Comparison of ENCODE assay signal across 7 mouse cellular contexts in genomic region chr8:95676631-95677030, GRCm38 (mm10). TPM values are rescaled to one million over a fixed set of nuclear protein-coding genes. Genes with fewer than 3 reads are reported as not detected.
DNase-seq lines count a peak whose midpoint lies in the region; ATAC-seq and TF ChIP-seq lines count a peak whose summit lies in the region.

Gene Ndrg4 (plus strand): TSS chr8:95676980.

- DNase-seq in testis, postnatal 14 days (ENCODE audit: low spot score): no peak
- DNase-seq in midbrain, embryonic 10.5 days (ENCODE audit: low spot score): no peak
- no peak for DNase-seq in urinary bladder, adult 18-20 months (ENCODE audit: low spot score in 2 of 2)
- no peak for DNase-seq in right cerebral cortex, postnatal 14 days

- peaks cover 6% of the 10 kb centered on the region; the same call in 1 of the 2 replicates for H3K4me1 ChIP-seq in testis, adult 2 months (ENCODE audit: control insufficient read depth, insufficient read depth, low read length)
- H3K4me1 ChIP-seq in embryonic fibroblast, embryonic 13.5 days (ENCODE audit: control insufficient read depth, insufficient read depth, low read length): no peaks in the 10 kb centered on the region
- H3K4me1 ChIP-seq in hindbrain, embryonic 15.5 days (replicated peaks): peaks cover 40% of the 10 kb centered on the region
- peaks cover 18% of the 10 kb centered on the region for H3K4me1 ChIP-seq in midbrain, embryonic 10.5 days

- peak within 1 kb of the TSS; percentile 79 for H3K9ac ChIP-seq in hindbrain, embryonic 15.5 days

- no peak for TF ChIP-seq POLR2A in testis, adult 2 months (IDR thresholded peaks at IDR 0.05; ENCODE audit: control insufficient read depth, low read depth, low read length)
- TF ChIP-seq POLR2A in embryonic fibroblast, embryonic 13.5 days (IDR thresholded peaks at IDR 0.05; ENCODE audit: low read depth, low read length): no peak

- no peaks in the 10 kb centered on the region for H3K36me3 ChIP-seq in testis, adult 2 months (ENCODE audit: control insufficient read depth, insufficient read depth, low read length)
- H3K36me3 ChIP-seq in hindbrain, embryonic 15.5 days: no peaks in the 10 kb centered on the region
- no peaks in the 10 kb centered on the region for H3K36me3 ChIP-seq in midbrain, embryonic 10.5 days

- peak within 1 kb of the TSS; percentile 72 for H3K4me3 ChIP-seq in testis, adult 2 months (ENCODE audit: control insufficient read depth, low read depth, low read length)
- H3K4me3 ChIP-seq in embryonic fibroblast, embryonic 13.5 days (ENCODE audit: insufficient read depth, low read length): peak within 1 kb of the TSS; percentile 31
- H3K4me3 ChIP-seq in hindbrain, embryonic 15.5 days: peak within 1 kb of the TSS; percentile 83
- H3K4me3 ChIP-seq in midbrain, embryonic 10.5 days: peak within 1 kb of the TSS; percentile 69

- peak within 1 kb of the TSS; percentile 80 for H3K4me2 ChIP-seq in hindbrain, embryonic 15.5 days

- no peak for TF ChIP-seq CTCF in testis, adult 2 months (IDR thresholded peaks at IDR 0.05; ENCODE audit: control insufficient read depth, insufficient read depth, insufficient replicate concordance, low read depth, low read length)
- no peak for TF ChIP-seq CTCF in embryonic fibroblast, embryonic 13.5 days (IDR thresholded peaks at IDR 0.05; ENCODE audit: borderline replicate concordance, insufficient read depth, low read length)

- ATAC-seq in hindbrain, embryonic 15.5 days (ENCODE audit: low FRiP score, low read depth): no peak

- no peaks in the 10 kb centered on the region for H3K9me3 ChIP-seq in hindbrain, embryonic 15.5 days
- no peaks in the 10 kb centered on the region for H3K9me3 ChIP-seq in midbrain, embryonic 10.5 days (replicated peaks)

- H3K27me3 ChIP-seq in testis, adult 2 months (ENCODE audit: control insufficient read depth, insufficient read depth, low read length): no peaks in the 10 kb centered on the region
- H3K27me3 ChIP-seq in hindbrain, embryonic 15.5 days: peaks cover 9% of the 10 kb centered on the region; the same call in 1 of the 2 replicates
- peaks cover 93% of the 10 kb centered on the region for H3K27me3 ChIP-seq in midbrain, embryonic 10.5 days (ENCODE audit: low read depth, poor library complexity, severe bottlenecking)

- WGBS in hindbrain, embryonic 15.5 days: 55% methylated on average over 9 of the region's 9 CpGs
- 49% methylated on average over 9 of the region's 9 CpGs for WGBS in midbrain, embryonic 10.5 days

- no peak within 1 kb of the TSS for H3K27ac ChIP-seq in testis, adult 2 months (ENCODE audit: control insufficient read depth, insufficient read depth, low read depth, low read length)
- no peak within 1 kb of the TSS for H3K27ac ChIP-seq in embryonic fibroblast, embryonic 13.5 days (ENCODE audit: insufficient read depth, low read length)
- H3K27ac ChIP-seq in hindbrain, embryonic 15.5 days (replicated peaks): peak within 1 kb of the TSS; percentile 75
- peak within 1 kb of the TSS; percentile 71 for H3K27ac ChIP-seq in midbrain, embryonic 10.5 days (replicated peaks)

RNA-seq across cellular contexts. Expression of gene Ndrg4, which starts in this region (rescaled TPM):
- polyA plus RNA-seq in testis, adult 2 months (2012; rRNA removed): 23.7 and 26.2 TPM in 2 replicates
- 49.7 and 67.9 TPM in 2 replicates for polyA plus RNA-seq in embryonic fibroblast, embryonic 13.5 days (2011; ENCODE audit: insufficient read length, low read depth, missing spikeins)
- 445 and 454 TPM in 2 replicates for polyA plus RNA-seq in hindbrain, embryonic 15.5 days (2015; fragmentation: Nextera tagmentation; extraction: Ambion mirVana)
- 27.4 and 43.9 TPM in 2 replicates for polyA plus RNA-seq in midbrain, embryonic 10.5 days (2016; fragmentation: Nextera tagmentation; extraction: Ambion mirVana)

Comparison
In these comparisons a context has a peak if more than half of its experiments do, and no peak if none do; other contexts are left out.
1. H3K27ac ChIP-seq: peak in hindbrain, embryonic 15.5 days (single experiment) and midbrain, embryonic 10.5 days (single experiment); none in testis, adult 2 months (single experiment) and embryonic fibroblast, embryonic 13.5 days (single experiment).
2. H3K4me3 ChIP-seq: peak in every context shown above with its lines; median percentile 83 in hindbrain, embryonic 15.5 days; 72 in testis, adult 2 months; 69 in midbrain, embryonic 10.5 days; 31 in embryonic fibroblast, embryonic 13.5 days.